Mouse (Mus musculus): ENCODE data around the gene Cubn.

Gene Cubn

DNA sequence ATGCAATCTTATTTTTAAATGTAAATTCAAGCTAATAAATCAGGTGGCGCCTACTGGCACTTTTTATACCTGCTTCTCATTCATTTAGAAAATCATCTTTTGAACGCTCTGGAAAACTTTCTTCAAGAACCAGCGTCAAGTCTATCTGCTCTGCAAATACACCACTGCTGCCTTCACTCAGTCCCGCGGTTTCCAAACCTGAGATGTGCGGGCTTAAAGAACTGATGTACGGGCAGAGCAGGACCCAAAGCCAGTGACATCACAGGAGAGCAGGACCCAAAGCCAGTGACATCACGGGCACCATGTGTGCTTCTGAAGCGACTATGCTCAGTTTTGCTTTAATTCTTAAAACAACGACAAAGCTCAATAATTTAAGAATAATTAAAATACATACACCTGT lies 256.8 kb downstream of the Cubn start:
- no peak for DNase-seq (ENCODE audit: low spot score in 2 of 2)

DNA sequence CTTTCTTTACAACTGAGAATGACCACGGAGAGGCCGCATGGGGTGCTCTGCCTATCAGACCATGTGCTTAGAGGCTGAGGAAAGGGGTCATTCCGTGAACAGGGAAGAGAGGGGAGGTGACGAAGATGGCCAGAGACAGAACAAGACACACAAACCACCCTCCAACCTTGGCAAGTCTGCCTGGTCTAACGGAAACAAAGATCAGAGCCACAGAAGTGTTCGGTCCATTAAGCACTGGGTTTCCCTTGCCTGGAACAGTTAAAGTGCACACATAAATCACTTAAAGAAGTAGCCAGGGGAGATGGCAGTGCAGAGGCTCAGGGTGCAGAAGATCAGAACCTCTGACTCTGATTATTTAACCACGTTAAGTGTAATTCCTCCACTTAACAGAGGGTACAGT lies 257.7 kb downstream of the Cubn start:
- no peak for DNase-seq (ENCODE audit: low spot score in 2 of 2)

DNA sequence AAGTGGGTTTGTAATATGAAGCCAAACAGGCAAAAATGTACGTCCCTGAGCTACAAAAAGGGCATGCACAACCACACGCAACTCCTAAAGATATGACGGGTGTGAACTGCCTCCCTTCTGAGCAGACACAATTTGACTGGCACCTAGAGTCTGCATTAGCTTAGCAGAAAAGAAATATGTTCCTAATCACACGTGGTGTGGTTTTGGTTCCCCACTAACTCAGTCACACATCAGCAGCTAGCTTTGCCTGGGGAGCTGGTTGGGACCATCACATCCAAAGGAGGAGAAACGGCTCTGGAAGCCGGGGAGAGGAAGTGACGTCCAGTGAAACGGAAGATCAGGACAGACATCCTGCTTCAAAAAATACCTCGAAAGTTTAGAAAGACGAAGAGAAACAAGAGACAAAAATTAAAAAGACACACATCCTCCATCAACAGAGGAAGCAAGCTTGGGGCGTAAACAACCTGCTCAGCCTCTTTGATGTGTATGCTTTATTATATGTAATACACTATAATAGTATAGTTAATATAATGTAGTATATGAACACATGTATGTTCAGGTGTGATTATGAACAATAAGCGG lies 258.3 kb downstream of the Cubn start:
- no peak for DNase-seq (ENCODE audit: low spot score in 2 of 2)

DNA sequence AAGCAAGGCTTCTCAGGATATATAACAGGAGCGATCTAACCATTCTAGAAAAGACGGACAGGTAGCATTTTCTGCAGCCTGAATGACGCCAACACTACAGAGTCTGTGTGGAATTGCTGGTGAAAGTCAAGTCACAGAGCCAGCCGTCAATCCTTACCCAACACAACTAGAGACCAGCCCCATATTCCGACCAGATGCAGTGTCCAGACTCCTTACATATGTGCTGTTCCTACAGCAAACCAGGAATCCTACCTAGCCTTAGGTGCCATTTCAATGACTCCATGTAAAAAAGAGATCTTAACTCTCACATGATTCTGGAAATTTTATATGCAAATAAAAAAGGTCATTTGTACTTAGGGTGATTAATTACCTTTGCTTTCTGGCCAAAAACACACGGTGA lies 259.3 kb downstream of the Cubn start:
- no peak for DNase-seq (ENCODE audit: low spot score in 2 of 2)

DNA sequence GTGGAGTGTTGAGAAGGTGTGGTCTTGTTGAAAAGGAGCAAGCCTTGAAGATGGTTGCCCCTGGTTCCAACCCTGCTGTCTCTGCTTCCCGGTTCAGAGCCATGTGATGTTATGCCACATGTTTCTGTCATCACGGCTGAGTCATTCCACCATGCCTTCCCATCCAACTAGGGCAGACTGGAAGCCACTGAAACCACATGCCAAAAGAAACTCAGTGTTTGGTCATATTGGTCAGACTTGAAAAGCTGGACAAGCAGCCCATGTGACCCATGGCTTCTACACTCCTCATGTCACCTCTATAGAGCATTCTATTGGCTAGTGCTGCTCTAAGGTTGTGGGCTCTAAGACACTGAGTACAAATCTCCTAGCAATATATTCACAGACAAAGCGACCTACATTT lies 261.9 kb downstream of the Cubn start:
- DNase-seq (ENCODE audit: low spot score in 2 of 2) = no peak
